Mouse (Mus musculus): Measurements from ENCODE around the gene Slc7a8.

GRCm38 (mm10) chr14:54712074-54712473 is 69.7 kb downstream of the Slc7a8 start, which contains the start of gene Cebpe:
- no peak for TF ChIP-seq CTCF (IDR thresholded peaks at IDR 0.05; ENCODE audit: extremely low read depth, insufficient read length, insufficient replicate concordance, low read depth, low read length)
- no peak for TF ChIP-seq POLR2A (IDR thresholded peaks at IDR 0.05; ENCODE audit: low read depth, low read length)
